Mouse (Mus musculus) liver, embryonic 14.5 days (tissue): ENCODE data around the gene Tmem108.

Source experiments
- CTCF ChIP-seq: IDR thresholded peaks from 2 replicates; pipeline ENCODE4 v1.5.1; 2016; ENCODE audit warnings: antibody characterized with exemption, low read depth, control low read depth
- EP300 ChIP-seq: IDR thresholded peaks from 2 replicates; pipeline ENCODE4 v1.6.1; 2016; ENCODE audit warnings: antibody characterized with exemption, low read depth

GRCm38 (mm10) chr9:103499366-103499765, 262.3 kb downstream of the Tmem108 start:
- TF ChIP-seq CTCF, result no peak
- TF ChIP-seq EP300, result no peak
